Mouse (Mus musculus): Measurements from ENCODE around the gene Ldb3.

DNA sequence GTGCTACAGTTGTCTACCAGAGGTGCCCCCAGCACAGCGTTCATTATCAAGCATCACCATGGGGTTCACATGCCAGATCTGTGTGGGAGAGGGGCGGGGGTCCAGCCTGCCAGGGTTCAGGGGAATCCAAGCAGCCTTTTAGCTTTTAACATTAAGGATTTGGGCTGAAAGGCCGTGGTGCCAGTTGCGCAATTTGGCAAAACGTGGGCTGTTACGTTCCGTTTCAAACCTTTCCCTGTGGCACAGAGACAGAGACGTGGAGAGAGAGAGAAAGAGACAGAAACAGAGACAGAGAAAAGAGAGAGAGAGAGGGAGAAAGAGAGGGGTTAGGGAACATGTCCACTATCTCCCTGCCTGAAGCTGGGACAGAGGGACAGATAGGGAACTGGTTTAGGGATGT, 26.8 kb downstream of the Ldb3 start:
- TF ChIP-seq EP300 (IDR thresholded peaks at IDR 0.05; ENCODE audit: low read depth) (no peak), CTCF (IDR thresholded peaks at IDR 0.05; ENCODE audit: low read depth) (no peak)
